Mouse (Mus musculus) neural tube, embryonic 15.5 days (tissue): ENCODE data around the gene Lce3b. TPM values are rescaled to one million over a fixed set of nuclear protein-coding genes. Genes with fewer than 3 reads are reported as not detected.

Source experiments
- ATAC-seq: fragments of 200-750 bp; cut with Nextera tagmentation; 2 replicates; pipeline ENCODE4 v1.8.0; 2017; ENCODE audit warnings: mild to moderate bottlenecking, moderate TSS enrichment, moderate library complexity; ENCODE audit not compliant: low FRiP score
- H3K27ac ChIP-seq: fragments of 300-500 bp; sonication (generic); replicated peaks from 2 replicates; pipeline ENCODE4 v1.5.1; 2015; ENCODE audit warnings: mild to moderate bottlenecking, inconsistent platforms
- H3K27me3 ChIP-seq: fragments of 300-500 bp; sonication (generic); replicated peaks from 2 replicates; pipeline ENCODE4 v1.6.1; 2015; ENCODE audit warnings: inconsistent platforms
- H3K36me3 ChIP-seq: fragments of 300-500 bp; sonication (generic); 2 replicates; pipeline ENCODE4 v1.6.1; 2015; ENCODE audit warnings: inconsistent platforms
- H3K4me1 ChIP-seq: fragments of 300-500 bp; sonication (generic); 2 replicates; pipeline ENCODE4 v1.6.1; 2015; ENCODE audit warnings: inconsistent platforms
- H3K4me2 ChIP-seq: fragments of 300-500 bp; sonication (generic); 2 replicates; pipeline ENCODE4 v1.6.1; 2015; ENCODE audit warnings: inconsistent platforms, mild to moderate bottlenecking, moderate library complexity
- H3K4me3 ChIP-seq: fragments of 300-500 bp; sonication (generic); replicated peaks from 2 replicates; pipeline ENCODE4 v1.5.1; 2015; ENCODE audit warnings: mild to moderate bottlenecking, inconsistent platforms
- H3K9ac ChIP-seq: fragments of 300-500 bp; sonication (generic); replicated peaks from 2 replicates; pipeline ENCODE4 v1.6.1; 2015; ENCODE audit warnings: mild to moderate bottlenecking, inconsistent platforms
- H3K9me3 ChIP-seq: fragments of 300-500 bp; sonication (generic); replicated peaks from 2 replicates; pipeline ENCODE4 v1.6.1; 2016; ENCODE audit warnings: inconsistent platforms
- WGBS: fragments of 180-500 bp; shearing (Covaris S2); methylation state at CpG from one replicate; pipeline ENCODE4 v1.1.7; 2015; ENCODE audit warnings: mixed read lengths; 5-methylcytosine and 5-hydroxymethylcytosine counted together
- polyA plus RNA-seq: library from polyadenylated mRNA; unstranded; fragments of >200 nt; fragmentation: Nextera tagmentation; extraction: Ambion mirVana; gene quantifications from 2 replicates; pipeline ENCODE4 v1.2.1, GENCODE M21; 2015

The Lce3b gene
- not detected in 2 replicates for polyA plus RNA-seq

DNA sequence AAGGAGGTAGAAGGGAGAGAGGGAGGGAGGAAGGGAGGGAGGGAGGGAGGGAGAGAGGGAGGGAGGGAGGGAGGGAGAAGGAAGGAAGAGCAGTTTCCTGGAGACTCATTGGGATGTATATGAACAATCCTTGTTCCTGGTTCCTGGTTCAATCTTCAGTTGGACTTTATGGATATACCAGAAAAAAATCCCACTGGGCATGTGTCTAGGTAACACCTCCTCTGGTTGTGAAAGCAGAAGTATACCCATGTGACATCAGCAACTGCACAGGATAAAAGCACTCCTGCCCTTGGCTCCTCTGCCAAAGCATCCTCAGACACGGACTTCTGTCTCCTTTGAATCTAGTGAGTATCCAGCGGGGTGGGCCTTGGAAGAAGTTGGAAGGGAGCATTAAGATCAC is at the start of gene Lce3b:
Gene Lce3b (plus strand): TSS at position 301 of the 400 bp plus-strand sequence.
- ATAC-seq: no peak
- Histone ChIP-seq H3K4me2 (no peak within 1 kb of the TSS), H3K9me3 (no peaks in the 10 kb centered on the region), H3K27ac (no peak within 1 kb of the TSS), H3K9ac (no peak within 1 kb of the TSS), H3K36me3 (no peaks in the 10 kb centered on the region), H3K27me3 (no peaks in the 10 kb centered on the region), H3K4me1 (no peaks in the 10 kb centered on the region), H3K4me3 (no peak within 1 kb of the TSS)
- 71% methylated on average over 2 of the region's 2 CpGs for WGBS

DNA sequence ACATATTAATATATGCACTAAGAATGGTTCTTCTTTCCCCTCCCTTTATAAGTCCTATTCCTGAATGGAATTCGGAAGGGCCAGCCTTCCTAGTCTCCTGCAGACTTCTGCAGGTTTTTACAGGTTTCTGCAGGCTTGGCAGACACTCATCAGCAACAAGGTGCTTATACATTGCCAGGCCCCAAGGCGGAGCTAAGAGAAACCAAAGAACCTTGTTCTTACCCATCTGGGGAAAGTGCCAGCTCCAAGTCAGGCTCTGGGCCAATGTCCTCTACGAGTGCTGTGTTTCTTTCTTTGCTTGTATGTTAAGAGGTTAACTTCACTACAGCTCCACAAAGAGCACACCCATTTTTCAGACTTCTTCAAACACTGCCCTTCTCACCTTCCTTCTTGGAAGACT is 38.7 kb upstream of the Lce3b start:
- Histone ChIP-seq H3K27me3 (no peaks in the 10 kb centered on the region), H3K4me2 (no peak overlapping the region)
- 76% methylated on average over 3 of the region's 3 CpGs for WGBS

DNA sequence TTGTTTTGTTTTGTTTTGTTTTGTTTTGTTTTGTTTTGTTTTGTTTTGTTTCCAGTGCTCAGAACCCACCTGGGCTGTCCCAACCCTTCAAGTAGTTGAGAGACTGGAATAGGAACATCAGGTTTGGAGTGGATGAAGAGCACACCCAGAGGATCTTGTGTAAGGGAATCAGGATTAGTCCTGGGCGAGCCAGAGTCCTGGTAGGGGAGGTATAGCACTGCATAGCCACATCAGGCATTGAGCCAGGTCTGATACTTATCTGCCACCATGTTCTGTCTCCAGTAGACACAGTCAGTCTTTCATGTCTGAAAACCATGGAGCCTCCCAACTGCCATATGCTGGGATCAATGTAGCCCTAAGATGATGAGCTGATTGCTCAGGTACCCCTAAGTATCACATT is 38.3 kb upstream of the Lce3b start:
- H3K4me2 ChIP-seq: no peak overlapping the region
- no peak overlapping the region for H3K4me3 ChIP-seq
- H3K36me3 ChIP-seq: no peaks in the 10 kb centered on the region
- H3K27ac ChIP-seq: no peak overlapping the region
- no peaks in the 10 kb centered on the region for H3K27me3 ChIP-seq
- no peak for ATAC-seq
- no peak overlapping the region for H3K9ac ChIP-seq
- 62% methylated on average over 1 of the region's 1 CpGs for WGBS
- no peaks in the 10 kb centered on the region for H3K9me3 ChIP-seq
- no peaks in the 10 kb centered on the region for H3K4me1 ChIP-seq

More for the DNA sequence above, 38.7 kb upstream of the Lce3b start:
- Histone ChIP-seq H3K4me1 (no peaks in the 10 kb centered on the region), H3K27ac (no peak overlapping the region), H3K9ac (no peak overlapping the region), H3K9me3 (no peaks in the 10 kb centered on the region), H3K36me3 (no peaks in the 10 kb centered on the region), H3K4me3 (no peak overlapping the region)
- no peak for ATAC-seq

DNA sequence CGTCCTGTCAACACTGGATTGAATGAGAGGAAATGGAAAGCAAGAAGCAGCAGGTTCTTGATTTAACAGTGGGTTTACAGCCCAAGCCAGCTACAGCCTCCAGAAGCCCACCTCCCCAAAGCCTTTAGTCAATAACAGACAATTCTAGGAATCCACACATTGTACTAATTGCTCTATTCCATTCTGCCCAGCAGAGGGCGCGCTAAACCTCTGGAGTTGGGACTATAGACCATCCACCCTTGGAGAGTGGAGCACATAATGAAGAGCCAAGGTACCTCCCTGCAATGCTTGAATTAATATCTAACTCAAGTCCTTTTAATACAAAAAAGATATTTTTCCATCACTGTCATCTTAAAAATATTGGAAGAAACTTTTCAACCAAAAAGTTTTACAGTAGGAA is 29.8 kb upstream of the Lce3b start:
- no peaks in the 10 kb centered on the region for H3K9me3 ChIP-seq
- H3K27ac ChIP-seq: no peak overlapping the region
- ATAC-seq: no peak
- H3K4me2 ChIP-seq: no peak overlapping the region
- WGBS: 25% methylated on average over 3 of the region's 3 CpGs
- H3K9ac ChIP-seq: no peak overlapping the region
- no peak overlapping the region for H3K4me3 ChIP-seq
- H3K4me1 ChIP-seq: no peaks in the 10 kb centered on the region
- H3K36me3 ChIP-seq: no peaks in the 10 kb centered on the region
- no peaks in the 10 kb centered on the region for H3K27me3 ChIP-seq

DNA sequence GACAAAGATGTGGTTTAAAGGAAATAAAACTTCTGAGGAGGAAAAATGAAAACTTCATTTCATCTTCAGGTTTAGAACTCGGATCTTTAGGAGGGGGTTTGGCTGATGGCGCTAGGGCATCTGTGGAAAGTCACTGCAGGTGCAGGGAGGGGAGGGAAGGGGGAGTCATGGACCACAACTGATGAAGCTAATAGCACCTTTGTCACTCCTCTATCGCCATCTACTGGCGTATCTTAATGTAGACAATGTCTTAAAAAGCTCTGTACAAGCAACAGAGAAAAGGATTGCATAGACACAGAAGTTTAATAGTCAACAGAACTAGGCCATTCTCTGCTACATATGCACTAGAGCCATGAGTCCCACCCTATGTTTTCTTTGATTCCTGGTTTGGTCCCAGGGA is 29.1 kb upstream of the Lce3b start:
- Histone ChIP-seq H3K4me2 (no peak overlapping the region), H3K9me3 (no peaks in the 10 kb centered on the region), H3K4me1 (no peaks in the 10 kb centered on the region), H3K9ac (no peak overlapping the region), H3K27ac (no peak overlapping the region), H3K36me3 (no peaks in the 10 kb centered on the region), H3K4me3 (no peak overlapping the region), H3K27me3 (no peaks in the 10 kb centered on the region)
- 38% methylated on average over 4 of the region's 4 CpGs for WGBS
- 0 out of 2 replicates have a peak, but pooled peaks have one; percentile 57 for ATAC-seq

DNA sequence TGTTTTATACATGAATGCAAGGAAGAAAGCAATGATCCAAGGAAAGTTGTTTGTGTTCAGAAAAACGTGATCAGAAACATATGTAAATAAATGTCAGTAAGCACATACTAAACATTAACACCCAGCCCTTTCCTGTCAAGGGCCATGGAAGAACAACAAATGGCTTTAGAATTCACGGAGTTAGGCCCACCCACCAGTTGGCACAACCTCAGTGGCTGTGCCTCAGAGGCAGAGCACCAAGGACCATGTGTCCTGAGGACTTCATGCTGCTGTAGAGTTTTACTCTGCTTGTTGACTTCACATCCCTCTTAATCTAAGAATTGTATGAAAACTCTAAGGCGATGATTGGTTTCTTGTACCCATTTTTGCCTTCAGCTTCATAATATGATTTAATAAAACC is 27.6 kb upstream of the Lce3b start:
- H3K9ac ChIP-seq: no peak overlapping the region
- H3K4me3 ChIP-seq: no peak overlapping the region
- H3K36me3 ChIP-seq: no peaks in the 10 kb centered on the region
- no peaks in the 10 kb centered on the region for H3K4me1 ChIP-seq
- H3K27ac ChIP-seq: no peak overlapping the region
- no peak for ATAC-seq
- no peak overlapping the region for H3K4me2 ChIP-seq
- H3K27me3 ChIP-seq: no peaks in the 10 kb centered on the region
- no peaks in the 10 kb centered on the region for H3K9me3 ChIP-seq
- WGBS: 55% methylated on average over 3 of the region's 3 CpGs

DNA sequence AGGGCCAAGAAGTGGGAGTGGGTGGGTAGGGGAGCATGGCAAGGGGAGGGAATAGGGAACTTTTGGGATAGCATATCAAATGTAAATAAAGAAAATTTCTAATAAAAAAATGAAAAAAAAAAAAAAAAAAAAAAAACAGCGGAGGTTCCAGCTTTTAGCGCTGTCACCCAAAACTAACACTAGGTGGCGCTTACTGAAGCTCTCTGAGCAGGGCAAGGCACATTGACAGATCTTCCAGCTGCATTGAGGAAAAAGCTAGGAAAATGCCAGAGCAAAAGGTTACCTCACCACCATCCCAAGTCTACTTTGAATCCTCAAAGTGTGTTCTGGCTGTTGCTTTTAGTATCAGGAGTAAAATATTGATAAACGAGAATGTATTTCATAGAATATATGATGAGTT is 25.2 kb upstream of the Lce3b start:
- Histone ChIP-seq H3K4me1 (no peaks in the 10 kb centered on the region), H3K27ac (no peak overlapping the region), H3K4me3 (no peak overlapping the region), H3K36me3 (no peaks in the 10 kb centered on the region), H3K9ac (no peak overlapping the region), H3K4me2 (no peak overlapping the region), H3K9me3 (no peaks in the 10 kb centered on the region), H3K27me3 (no peaks in the 10 kb centered on the region)
- ATAC-seq: peak; percentile 74; the same call in 1 of the 2 replicates
- WGBS: 23% methylated on average over 4 of the region's 4 CpGs

DNA sequence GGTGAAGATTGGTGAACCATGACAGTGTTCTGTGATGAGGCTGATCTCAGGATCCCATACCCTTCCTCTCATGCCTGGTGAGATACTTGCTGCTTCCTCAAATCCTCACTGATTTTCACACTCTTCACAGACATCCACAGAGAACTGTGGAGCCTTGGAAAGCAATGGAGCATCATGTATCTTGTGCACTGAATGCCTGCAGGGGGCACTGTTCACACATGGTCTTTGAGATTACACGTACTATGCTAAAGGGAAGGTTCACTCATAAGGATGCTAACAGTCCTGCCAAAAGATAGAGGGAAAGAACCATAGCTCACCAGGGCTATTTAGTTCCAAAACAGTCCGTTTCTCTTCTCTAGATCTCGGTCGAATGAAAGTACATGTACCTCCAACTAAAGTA is 12.4 kb upstream of the Lce3b start:
- Histone ChIP-seq H3K4me3 (no peak overlapping the region), H3K4me2 (no peak overlapping the region), H3K27ac (no peak overlapping the region), H3K9ac (no peak overlapping the region), H3K36me3 (no peaks in the 10 kb centered on the region), H3K27me3 (no peaks in the 10 kb centered on the region), H3K9me3 (no peaks in the 10 kb centered on the region), H3K4me1 (no peaks in the 10 kb centered on the region)
- ATAC-seq: no peak
- 60% methylated on average over 4 of the region's 4 CpGs for WGBS

DNA sequence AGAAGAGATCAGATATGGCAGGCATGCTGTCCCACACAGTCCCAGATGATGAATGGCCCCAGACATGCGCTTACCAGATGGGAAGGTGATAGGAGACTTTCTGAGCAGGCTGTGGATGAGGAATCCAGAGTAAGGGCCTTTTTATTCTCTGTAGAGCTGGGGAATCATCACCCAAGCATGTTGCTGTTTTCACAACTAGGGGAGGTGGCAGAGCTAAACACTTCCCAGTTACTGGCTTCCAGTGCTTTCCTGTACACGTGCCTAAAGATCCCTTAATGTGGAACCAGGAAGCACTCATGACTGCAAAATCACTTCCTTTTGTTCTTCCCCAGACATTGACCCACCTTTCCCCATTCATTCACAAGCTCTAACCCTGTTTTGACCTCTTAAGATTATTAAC is 6.6 kb upstream of the Lce3b start, which contains the start of gene Lce3a:
Gene Lce3a (minus strand): TSS at position 101 of the 400 bp plus-strand sequence.
- H3K27me3 ChIP-seq: no peaks in the 10 kb centered on the region
- H3K4me2 ChIP-seq: no peak within 1 kb of the TSS
- no peak within 1 kb of the TSS for H3K9ac ChIP-seq
- WGBS: 81% methylated on average over 2 of the region's 2 CpGs
- H3K4me3 ChIP-seq: no peak within 1 kb of the TSS
- H3K36me3 ChIP-seq: no peaks in the 10 kb centered on the region
- no peak within 1 kb of the TSS for H3K27ac ChIP-seq
- no peaks in the 10 kb centered on the region for H3K9me3 ChIP-seq
- no peaks in the 10 kb centered on the region for H3K4me1 ChIP-seq
- ATAC-seq: no peak

DNA sequence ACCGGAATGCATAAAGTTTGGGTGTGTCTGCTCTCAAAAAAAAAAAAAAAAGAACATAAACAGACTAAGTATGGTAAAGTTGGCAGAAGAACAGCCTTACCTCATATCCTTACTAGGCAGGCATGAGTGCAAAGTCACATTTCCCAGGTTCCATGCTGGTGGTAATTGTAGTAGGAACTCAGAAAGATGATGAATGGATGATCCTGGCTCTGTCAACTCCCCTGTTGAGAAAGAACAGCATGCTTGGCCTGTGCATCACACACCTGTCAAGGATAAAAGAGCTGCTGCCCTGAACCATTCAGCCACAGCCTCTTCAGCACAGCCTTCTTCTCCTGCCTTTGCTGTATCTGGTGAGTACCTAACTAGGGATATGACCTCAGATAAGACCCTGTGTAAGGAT is 11.4 kb downstream of the Lce3b start, which contains the start of gene Lce3c:
Gene Lce3c (plus strand): TSS at position 301 of the 400 bp plus-strand sequence.
- H3K9me3 ChIP-seq: no peaks in the 10 kb centered on the region
- no peak for ATAC-seq
- H3K4me3 ChIP-seq: no peak within 1 kb of the TSS
- H3K9ac ChIP-seq: no peak within 1 kb of the TSS
- no peak within 1 kb of the TSS for H3K4me2 ChIP-seq
- no peaks in the 10 kb centered on the region for H3K27me3 ChIP-seq
- H3K36me3 ChIP-seq: no peaks in the 10 kb centered on the region
- no peaks in the 10 kb centered on the region for H3K4me1 ChIP-seq
- 76% methylated on average over 1 of the region's 1 CpGs for WGBS
- no peak within 1 kb of the TSS for H3K27ac ChIP-seq

DNA sequence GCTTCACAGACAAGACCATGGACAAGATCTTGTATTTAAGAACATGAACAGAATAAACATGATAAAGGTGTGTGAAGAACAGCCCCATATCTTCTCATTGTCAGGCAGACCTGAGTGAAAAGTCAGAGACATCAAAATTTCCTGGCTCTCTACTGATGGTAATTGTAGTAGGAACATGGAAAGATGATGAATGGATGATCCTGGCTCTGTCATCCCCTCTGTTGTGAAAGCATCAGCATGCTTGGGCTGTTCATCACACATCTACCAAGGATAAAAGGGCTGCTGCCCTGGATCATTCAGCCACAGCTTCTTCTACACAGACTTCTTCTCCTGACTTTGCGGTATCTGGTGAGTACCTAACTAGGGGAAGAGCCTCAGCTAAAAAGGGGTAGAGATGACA is 24.3 kb downstream of the Lce3b start, which contains the start of gene Lce3d:
Gene Lce3d (plus strand): TSS at position 301 of the 400 bp plus-strand sequence.
- Histone ChIP-seq H3K4me2 (no peak within 1 kb of the TSS), H3K4me3 (no peak within 1 kb of the TSS), H3K27me3 (no peaks in the 10 kb centered on the region), H3K27ac (no peak within 1 kb of the TSS), H3K36me3 (no peaks in the 10 kb centered on the region), H3K4me1 (no peaks in the 10 kb centered on the region), H3K9me3 (no peaks in the 10 kb centered on the region), H3K9ac (no peak within 1 kb of the TSS)
- no peak for ATAC-seq
- WGBS: 91% methylated on average over 1 of the region's 1 CpGs

DNA sequence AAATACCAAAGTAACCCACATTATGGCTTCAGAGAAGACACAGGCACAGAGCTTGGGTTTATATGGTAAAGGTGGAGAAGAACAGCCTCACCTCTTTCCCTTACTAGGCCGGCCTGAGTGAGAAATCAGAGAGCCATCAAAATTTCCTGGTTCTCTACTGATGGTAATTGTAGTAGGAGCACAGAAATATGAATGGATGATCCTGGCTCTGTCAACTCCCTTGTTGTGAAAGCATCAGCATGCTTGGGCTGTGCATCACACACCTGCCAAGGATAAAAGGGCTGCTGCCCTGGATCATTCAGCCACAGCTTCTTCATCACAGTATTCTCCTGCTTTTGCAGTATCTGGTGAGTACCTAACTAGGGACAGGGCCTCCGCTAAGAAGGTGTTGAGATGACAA is 34.0 kb downstream of the Lce3b start, which contains the start of gene Lce3e:
Gene Lce3e (plus strand): TSS at position 301 of the 400 bp plus-strand sequence.
- no peaks in the 10 kb centered on the region for H3K36me3 ChIP-seq
- H3K4me3 ChIP-seq: no peak within 1 kb of the TSS
- H3K4me2 ChIP-seq: no peak within 1 kb of the TSS
- H3K9ac ChIP-seq: no peak within 1 kb of the TSS
- H3K27ac ChIP-seq: no peak within 1 kb of the TSS
- no peaks in the 10 kb centered on the region for H3K9me3 ChIP-seq
- 89% methylated on average over 2 of the region's 2 CpGs for WGBS
- no peaks in the 10 kb centered on the region for H3K27me3 ChIP-seq
- ATAC-seq: no peak
- H3K4me1 ChIP-seq: no peaks in the 10 kb centered on the region

DNA sequence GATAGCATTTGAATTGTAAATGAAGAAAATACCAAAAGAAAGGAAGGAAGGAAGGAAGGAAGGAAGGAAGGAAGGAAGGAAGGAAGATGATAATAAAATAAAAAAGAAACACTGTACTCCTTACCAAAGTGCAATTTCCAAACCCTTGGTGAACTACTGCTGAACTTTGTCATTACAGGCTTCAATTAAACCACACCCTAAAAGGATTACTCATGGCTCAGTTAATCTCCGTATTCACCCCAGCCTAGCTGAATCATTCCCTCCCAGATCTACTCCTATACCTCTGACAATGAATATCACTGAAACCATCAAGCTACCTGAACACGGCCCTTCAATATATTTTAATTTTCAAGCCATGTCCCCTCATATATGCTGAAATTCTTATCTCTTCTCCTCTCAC is 45.7 kb downstream of the Lce3b start:
- Histone ChIP-seq H3K4me3 (no peak overlapping the region), H3K27ac (no peak overlapping the region), H3K9ac (no peak overlapping the region), H3K4me1 (no peaks in the 10 kb centered on the region), H3K4me2 (no peak overlapping the region), H3K27me3 (no peaks in the 10 kb centered on the region), H3K9me3 (no peaks in the 10 kb centered on the region), H3K36me3 (no peaks in the 10 kb centered on the region)
- no peak for ATAC-seq
- 82% methylated on average over 2 of the region's 2 CpGs for WGBS
